Mouse (Mus musculus): ENCODE data around the gene Ddah2. TPM values are rescaled to one million over a fixed set of nuclear protein-coding genes. Genes with fewer than 3 reads are reported as not detected.

The Ddah2 gene
- total and polyA plus RNA-seq, 2 experiments from 2014 or later: 167 to 261 TPM

DNA sequence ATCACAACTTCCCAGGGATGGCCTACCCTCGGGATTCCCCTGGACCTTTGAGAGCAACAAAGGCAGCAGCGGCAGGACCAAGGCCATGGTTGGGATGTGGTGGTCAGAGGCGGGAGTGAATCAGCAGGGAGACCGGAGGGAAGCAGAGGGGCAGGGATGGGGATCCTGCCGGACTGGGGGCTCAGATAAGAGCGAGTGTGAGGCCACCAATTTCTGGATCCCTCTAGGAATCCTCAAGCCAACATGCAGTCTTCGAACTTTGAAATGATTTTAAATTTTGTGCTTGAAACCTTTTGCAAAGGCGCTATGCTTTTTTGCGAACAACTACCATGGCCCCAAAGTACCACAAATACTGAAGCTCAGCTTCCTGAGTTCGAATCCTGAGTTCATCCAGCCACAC, 7.2 kb downstream of the Ddah2 start, which contains the start of gene Mpig6b:
Gene Mpig6b (minus strand): TSS at position 101 of the 400 bp plus-strand sequence.
- ATAC-seq (no peak), DNase-seq (no peak)
- no peaks in the 10 kb centered on the region for H3K9me3 ChIP-seq (ENCODE audit: low read length)
- H3K4me3 ChIP-seq (ENCODE audit: low read depth, low read length): peak within 1 kb of the TSS; percentile 9
- 0 out of 2 replicates have a peak, but pooled peaks cover 8% of the 10 kb centered on the region for H3K4me1 ChIP-seq (ENCODE audit: insufficient read depth)
- peaks cover 8% of the 10 kb centered on the region for H3K36me3 ChIP-seq (ENCODE audit: insufficient read depth)
- H3K9ac ChIP-seq: no peak within 1 kb of the TSS; the same call in 1 of the 2 replicates
- TF ChIP-seq CTCF (IDR thresholded peaks at IDR 0.05; ENCODE audit: low read depth): no peak
- peaks cover 4% of the 10 kb centered on the region for H3K27me3 ChIP-seq (ENCODE audit: insufficient read depth, low read length)
- no peak within 1 kb of the TSS for H3K27ac ChIP-seq (ENCODE audit: low read depth, low read length)
- peak within 1 kb of the TSS; percentile 31 for H3K4me2 ChIP-seq (ENCODE audit: low read depth)
- WGBS: 48% methylated on average over 10 of the region's 10 CpGs

GRCm38 (mm10) chr17:35068213-35068914, 9.5 kb downstream of the Ddah2 start:
- no peak overlapping the region for H3K9ac ChIP-seq
- peaks cover 4% of the 10 kb centered on the region for H3K27me3 ChIP-seq (ENCODE audit: insufficient read depth, low read length)
- H3K9me3 ChIP-seq (ENCODE audit: low read length): no peaks in the 10 kb centered on the region
- H3K4me3 ChIP-seq (ENCODE audit: low read depth, low read length): no peak overlapping the region
- ATAC-seq (no peak), DNase-seq (no peak)
- 0 out of 2 replicates have a peak, but pooled peaks cover 8% of the 10 kb centered on the region for H3K4me1 ChIP-seq (ENCODE audit: insufficient read depth)
- no peaks in the 10 kb centered on the region for H3K36me3 ChIP-seq (ENCODE audit: insufficient read depth)
- 83% methylated on average over 17 of the region's 17 CpGs for WGBS
- H3K4me2 ChIP-seq (ENCODE audit: low read depth): no peak overlapping the region
- TF ChIP-seq CTCF (IDR thresholded peaks at IDR 0.05; ENCODE audit: low read depth): no peak
- no peak overlapping the region for H3K27ac ChIP-seq (ENCODE audit: low read depth, low read length)

- H3K9ac ChIP-seq: no peak overlapping the region
- WGBS: 62% methylated on average over 6 of the region's 6 CpGs
Observed at GRCm38 (mm10) chr17:35070556-35071229, 11.9 kb downstream of the Ddah2 start.

GRCm38 (mm10) chr17:35071454-35071853, 12.6 kb downstream of the Ddah2 start:
- Histone ChIP-seq H3K27ac (ENCODE audit: low read depth, low read length) (no peak overlapping the region), H3K4me3 (ENCODE audit: low read depth, low read length) (no peak overlapping the region), H3K4me1 (ENCODE audit: insufficient read depth) (no peaks in the 10 kb centered on the region), H3K4me2 (ENCODE audit: low read depth) (no peak overlapping the region), H3K36me3 (ENCODE audit: insufficient read depth) (no peaks in the 10 kb centered on the region), H3K27me3 (ENCODE audit: insufficient read depth, low read length) (no peaks in the 10 kb centered on the region), H3K9me3 (ENCODE audit: low read length) (no peaks in the 10 kb centered on the region), H3K9ac (no peak overlapping the region)
- 86% methylated on average over 9 of the region's 9 CpGs for WGBS
- DNase-seq: no peak
- ATAC-seq: no peak
- TF ChIP-seq CTCF (IDR thresholded peaks at IDR 0.05; ENCODE audit: low read depth): no peak

More at GRCm38 (mm10) chr17:35070556-35071229, 11.9 kb downstream of the Ddah2 start:
- Histone ChIP-seq H3K36me3 (ENCODE audit: insufficient read depth) (no peaks in the 10 kb centered on the region), H3K4me3 (ENCODE audit: low read depth, low read length) (no peak overlapping the region), H3K4me1 (ENCODE audit: insufficient read depth) (no peaks in the 10 kb centered on the region), H3K27me3 (ENCODE audit: insufficient read depth, low read length) (no peaks in the 10 kb centered on the region), H3K4me2 (ENCODE audit: low read depth) (no peak overlapping the region), H3K9me3 (ENCODE audit: low read length) (no peaks in the 10 kb centered on the region), H3K27ac (ENCODE audit: low read depth, low read length) (no peak overlapping the region)
- no peak for TF ChIP-seq CTCF (IDR thresholded peaks at IDR 0.05; ENCODE audit: low read depth)
- ATAC-seq: no peak
- no peak for DNase-seq

GRCm38 (mm10) chr17:35074097-35074496, 15.3 kb downstream of the Ddah2 start:
- WGBS: 48% methylated on average over 14 of the region's 17 CpGs
- TF ChIP-seq CTCF (IDR thresholded peaks at IDR 0.05; ENCODE audit: low read depth): no peak

GRCm38 (mm10) chr17:35076507-35077176, 17.8 kb downstream of the Ddah2 start, which contains the start of gene Ly6g6e:
Gene Ly6g6e, plus strand, starts transcription at chr17:35076902.
- TF ChIP-seq CTCF (IDR thresholded peaks at IDR 0.05; ENCODE audit: low read depth): no peak
- peak; percentile 53 for DNase-seq
- Histone ChIP-seq H3K27me3 (ENCODE audit: insufficient read depth, low read length) (no peaks in the 10 kb centered on the region), H3K9me3 (ENCODE audit: low read length) (no peaks in the 10 kb centered on the region), H3K4me1 (ENCODE audit: insufficient read depth) (0 out of 2 replicates have a peak, but pooled peaks cover 5% of the 10 kb centered on the region), H3K4me3 (ENCODE audit: low read depth, low read length) (no peak within 1 kb of the TSS; the same call in 1 of the 2 replicates), H3K9ac (peak within 1 kb of the TSS; percentile 40; the same call in 1 of the 2 replicates), H3K36me3 (ENCODE audit: insufficient read depth) (no peaks in the 10 kb centered on the region), H3K27ac (ENCODE audit: low read depth, low read length) (peak within 1 kb of the TSS; percentile 57; the same call in 1 of the 2 replicates), H3K4me2 (ENCODE audit: low read depth) (peak within 1 kb of the TSS; percentile 41)
- 29% methylated on average over 10 of the region's 10 CpGs for WGBS
- peak; percentile 53 for ATAC-seq

More at GRCm38 (mm10) chr17:35074097-35074496, 15.3 kb downstream of the Ddah2 start:
- H3K27me3 ChIP-seq (ENCODE audit: insufficient read depth, low read length): no peaks in the 10 kb centered on the region
- H3K4me3 ChIP-seq (ENCODE audit: low read depth, low read length): no peak overlapping the region
- DNase-seq (no peak), ATAC-seq (no peak)
- H3K4me1 ChIP-seq (ENCODE audit: insufficient read depth): 0 out of 2 replicates have a peak, but pooled peaks cover 5% of the 10 kb centered on the region
- H3K36me3 ChIP-seq (ENCODE audit: insufficient read depth): no peaks in the 10 kb centered on the region
- no peak overlapping the region for H3K4me2 ChIP-seq (ENCODE audit: low read depth)
- H3K27ac ChIP-seq (ENCODE audit: low read depth, low read length): no peak overlapping the region
- no peaks in the 10 kb centered on the region for H3K9me3 ChIP-seq (ENCODE audit: low read length)
- no peak overlapping the region for H3K9ac ChIP-seq
